Mouse (Mus musculus): Measurements from ENCODE around the gene Hist2h3c2.
"Not testable (repeated sequence)": the region's sequence is repeated elsewhere in the genome, so short reads cannot be mapped to it uniquely, and the experiment has no call there.

The Hist2h3c2 gene

GRCm38 (mm10) chr3:96260220-96260619 lies 21.3 kb upstream of the Hist2h3c2 start:
- no peak for DNase-seq (ENCODE audit: low spot score)

DNA sequence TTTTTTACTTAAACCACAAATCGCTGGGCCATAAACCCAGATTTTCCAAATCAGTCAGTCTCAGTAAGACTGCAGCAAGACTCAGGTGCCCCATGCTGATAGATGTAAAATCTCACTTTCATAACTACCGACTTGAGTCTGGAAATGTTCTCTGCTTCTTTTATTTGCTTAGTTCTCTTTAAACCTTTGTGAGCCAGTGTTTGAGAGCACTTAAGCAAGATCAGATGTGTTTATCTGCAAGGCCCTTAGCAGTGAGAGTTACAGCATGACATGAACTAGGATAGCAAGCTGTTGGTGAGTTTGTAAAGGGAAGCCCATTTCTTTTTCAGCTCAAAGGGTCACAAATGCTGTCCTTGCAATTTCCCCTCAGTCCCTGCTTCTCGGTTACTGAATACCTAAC lies 18.3 kb upstream of the Hist2h3c2 start:
- DNase-seq (ENCODE audit: low spot score), result no peak

DNA sequence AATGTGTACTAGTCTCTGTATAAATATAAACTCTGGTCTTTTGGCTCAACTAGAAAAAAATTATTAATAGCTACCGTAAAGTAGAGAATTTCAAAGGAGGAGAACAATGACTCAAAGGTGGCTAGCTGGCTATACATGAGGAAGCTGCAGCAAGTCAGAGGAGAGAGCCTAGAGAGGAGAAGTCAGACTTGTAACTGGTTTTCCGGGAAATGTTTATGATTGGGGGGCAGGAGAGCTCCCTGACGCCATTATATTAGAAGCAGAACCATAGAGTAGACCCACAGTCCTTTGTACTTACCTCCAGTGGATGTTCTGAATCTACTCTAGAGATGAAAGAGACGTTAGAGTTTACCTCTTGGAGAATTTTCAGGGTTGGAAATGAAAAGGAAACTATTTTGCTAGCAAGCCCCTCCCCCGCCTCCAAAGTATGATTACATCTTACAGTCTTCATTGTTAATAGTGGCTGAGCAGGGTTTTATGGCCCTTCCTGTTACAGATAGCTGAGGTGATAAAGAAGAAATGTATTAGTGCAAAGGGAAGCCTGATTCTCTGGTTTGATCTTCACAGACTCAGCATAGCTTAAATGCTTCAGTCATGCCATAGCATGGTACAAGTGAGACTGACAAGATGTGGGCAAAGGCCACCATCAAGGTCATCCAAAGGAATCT lies 17.1 kb upstream of the Hist2h3c2 start:
- no peak for DNase-seq (ENCODE audit: low spot score)

DNA sequence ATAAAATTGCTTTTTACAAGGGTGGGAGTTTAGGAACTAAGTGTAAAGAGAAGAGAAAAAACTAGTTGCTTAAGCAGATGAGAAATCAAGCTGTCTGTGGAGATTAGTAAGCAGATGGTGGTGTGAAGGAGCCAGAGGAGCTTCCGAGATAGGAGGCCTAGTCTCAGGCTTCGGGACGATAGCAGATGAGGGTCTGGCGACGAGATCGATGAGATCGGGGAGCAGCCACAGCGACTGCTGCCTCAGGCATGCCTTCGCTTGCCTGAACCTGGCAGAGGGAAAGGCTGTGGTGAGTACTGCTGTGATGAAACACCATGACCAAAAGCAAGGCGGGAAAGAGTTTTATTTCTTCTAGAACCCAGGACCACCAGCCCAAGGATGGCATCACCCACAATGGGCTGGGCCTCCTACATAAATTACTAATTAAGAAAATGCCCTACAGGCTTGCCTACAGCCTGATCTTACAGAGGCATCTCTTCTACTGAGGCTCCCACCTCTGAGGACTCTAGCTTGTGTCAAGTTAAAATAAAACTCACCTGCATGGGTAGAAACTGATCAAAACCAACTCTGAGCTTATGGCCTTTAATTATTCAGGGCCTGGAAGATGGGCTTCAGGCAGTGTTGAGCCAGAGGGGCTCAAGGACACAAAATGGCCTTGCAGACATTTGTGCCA lies 15.9 kb upstream of the Hist2h3c2 start:
- no peak for DNase-seq (ENCODE audit: low spot score)

DNA sequence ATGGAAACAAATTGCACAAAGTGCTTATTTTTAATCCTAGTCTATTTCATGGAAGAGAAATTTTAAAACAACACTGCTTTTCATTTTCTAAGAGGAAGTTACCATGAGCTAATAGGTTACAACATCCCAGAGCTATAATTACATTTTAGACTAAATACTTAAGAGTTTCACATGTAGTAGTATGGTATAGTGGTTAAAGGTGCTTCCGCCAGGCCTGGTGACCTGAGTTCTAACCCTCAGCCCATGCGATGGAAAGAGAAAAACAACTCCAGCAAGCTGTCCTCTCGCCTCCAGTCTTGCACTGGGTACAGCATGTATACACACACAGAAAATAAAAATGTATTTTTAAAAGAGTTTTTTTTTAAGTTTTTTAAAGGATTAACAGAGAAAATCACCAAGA lies 12.9 kb upstream of the Hist2h3c2 start:
- no peak for DNase-seq (ENCODE audit: low spot score)

- DNase-seq (ENCODE audit: low spot score), result no peak
These were observed 12.0 kb upstream of the Hist2h3c2 start for GRCm38 (mm10) chr3:96250890-96251289.

GRCm38 (mm10) chr3:96249034-96249345 lies 10.1 kb upstream of the Hist2h3c2 start:
- no peak for DNase-seq (ENCODE audit: low spot score)

- DNase-seq (ENCODE audit: low spot score), result no peak
These were observed 9.5 kb upstream of the Hist2h3c2 start for GRCm38 (mm10) chr3:96248141-96249033.

GRCm38 (mm10) chr3:96247356-96248140 lies 8.6 kb upstream of the Hist2h3c2 start:
- no peak for DNase-seq (ENCODE audit: low spot score)

DNA sequence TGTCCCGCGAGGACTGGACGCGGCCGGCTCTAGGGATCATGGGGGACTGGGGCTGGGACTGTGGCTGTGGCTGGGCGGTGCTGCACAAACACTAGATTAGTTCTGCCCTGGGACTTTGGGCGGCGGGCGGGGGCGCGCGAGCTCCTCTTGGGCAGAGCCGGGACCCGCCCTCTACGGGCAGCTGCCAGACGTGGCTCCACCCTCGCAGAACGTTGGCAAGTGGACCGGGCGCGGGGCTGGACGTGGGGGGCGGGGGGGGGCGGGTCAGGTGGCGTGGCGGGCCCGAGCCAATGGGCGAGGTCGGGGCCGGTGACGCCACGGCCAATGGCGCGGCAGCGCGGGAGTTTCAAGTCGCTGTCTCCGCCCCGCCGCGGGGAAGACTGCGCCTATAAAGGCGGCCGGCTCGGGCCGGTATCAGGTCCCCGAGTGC lies 7.5 kb upstream of the Hist2h3c2 start, which contains the start of gene Hist2h3c1:
Gene Hist2h3c1 (plus strand): TSS at position 259 of the 430 bp plus-strand sequence.
- not testable (repeated sequence) for DNase-seq (ENCODE audit: low spot score)

DNA sequence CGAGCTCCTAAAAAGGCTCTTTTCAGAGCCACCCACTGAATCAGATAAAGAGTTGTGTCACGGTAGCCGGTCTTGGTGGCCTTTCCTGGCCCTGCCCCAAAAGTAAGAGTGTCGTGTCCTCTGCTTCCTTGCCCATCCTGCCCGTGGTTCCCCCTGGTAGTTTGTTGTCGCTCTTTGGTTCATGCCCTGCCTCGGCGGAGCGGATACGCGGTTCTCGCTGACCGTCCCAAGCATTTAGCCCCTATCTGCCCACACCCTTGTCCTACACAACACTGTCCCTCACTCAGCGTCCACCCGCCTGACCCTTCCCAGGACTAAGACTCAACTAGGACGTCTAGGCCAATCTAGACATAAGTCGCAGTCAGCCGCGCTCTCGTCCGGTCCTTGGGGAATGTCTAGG lies 7.1 kb upstream of the Hist2h3c2 start:
- not testable (repeated sequence) for DNase-seq (ENCODE audit: low spot score)

DNA sequence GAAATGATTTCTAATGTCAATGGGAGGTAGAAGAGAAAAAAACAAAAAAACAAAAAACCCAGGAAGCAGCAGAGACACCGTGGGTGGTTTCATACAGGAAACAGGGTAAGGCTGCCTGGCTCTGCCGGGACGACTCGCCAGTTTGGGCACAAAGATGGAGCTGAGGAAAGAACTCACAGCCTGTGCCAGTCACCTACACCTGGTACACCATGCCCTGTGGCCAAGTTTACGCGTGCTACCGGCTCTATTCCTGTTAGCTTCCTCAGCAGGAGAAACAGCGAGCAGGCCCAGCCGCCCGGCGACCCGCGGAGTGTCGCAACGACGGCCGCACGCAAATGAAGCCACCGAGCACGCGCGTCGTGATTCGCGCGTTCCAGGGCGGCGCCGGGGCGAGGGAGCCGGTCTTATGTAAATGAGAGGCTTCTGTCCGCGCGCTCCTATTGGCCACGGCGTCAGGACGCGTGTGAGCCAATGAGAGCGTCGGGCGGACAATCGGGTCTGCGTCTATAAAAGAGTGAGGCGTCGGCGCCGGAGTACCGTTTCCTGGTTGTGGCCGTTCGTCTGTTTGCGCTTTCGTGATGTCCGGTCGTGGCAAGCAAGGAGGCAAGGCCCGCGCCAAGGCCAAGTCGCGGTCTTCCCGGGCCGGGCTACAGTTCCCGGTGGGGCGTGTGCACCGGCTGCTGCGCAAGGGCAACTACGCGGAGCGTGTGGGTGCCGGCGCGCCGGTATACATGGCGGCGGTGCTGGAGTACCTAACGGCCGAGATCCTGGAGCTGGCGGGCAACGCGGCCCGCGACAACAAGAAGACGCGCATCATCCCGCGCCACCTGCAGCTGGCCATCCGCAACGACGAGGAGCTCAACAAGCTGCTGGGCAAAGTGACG lies 6.3 kb upstream of the Hist2h3c2 start, which contains the start of gene Hist2h2aa1:
Gene Hist2h2aa1 (plus strand): TSS at position 495 of the 884 bp plus-strand sequence.
- DNase-seq (ENCODE audit: low spot score), result peak; percentile 88

DNA sequence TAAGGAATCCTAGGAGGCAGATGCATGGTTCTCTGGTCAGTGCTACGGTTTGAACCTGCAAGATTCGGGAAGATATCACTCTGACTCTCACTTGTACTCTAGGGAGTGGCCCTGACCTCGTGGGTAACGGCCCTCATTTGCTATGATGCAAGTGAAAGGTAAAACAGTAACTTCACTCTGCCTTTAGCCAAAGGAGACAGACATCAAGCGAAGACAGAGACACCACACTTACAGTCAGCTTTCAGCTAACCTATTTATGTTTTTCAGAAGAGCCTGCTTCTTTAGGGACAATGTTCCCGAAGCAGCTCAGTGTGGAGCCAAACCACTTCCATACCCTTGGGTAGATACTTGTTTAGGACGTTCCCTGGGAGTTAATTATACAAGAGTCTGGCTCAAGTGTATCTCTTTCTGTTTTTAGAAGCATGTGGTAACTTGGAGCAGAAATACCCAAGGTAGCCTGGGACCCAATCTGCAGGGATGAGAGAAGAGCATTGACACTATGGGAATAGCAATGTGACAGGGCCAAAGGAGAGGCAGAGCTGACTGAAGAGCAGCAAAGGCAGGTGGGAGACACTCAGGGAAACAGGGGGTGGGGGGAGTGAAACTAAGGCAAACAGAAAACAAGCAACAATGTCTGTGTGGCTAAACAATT lies 5.1 kb upstream of the Hist2h3c2 start:
- DNase-seq (ENCODE audit: low spot score), result no peak

DNA sequence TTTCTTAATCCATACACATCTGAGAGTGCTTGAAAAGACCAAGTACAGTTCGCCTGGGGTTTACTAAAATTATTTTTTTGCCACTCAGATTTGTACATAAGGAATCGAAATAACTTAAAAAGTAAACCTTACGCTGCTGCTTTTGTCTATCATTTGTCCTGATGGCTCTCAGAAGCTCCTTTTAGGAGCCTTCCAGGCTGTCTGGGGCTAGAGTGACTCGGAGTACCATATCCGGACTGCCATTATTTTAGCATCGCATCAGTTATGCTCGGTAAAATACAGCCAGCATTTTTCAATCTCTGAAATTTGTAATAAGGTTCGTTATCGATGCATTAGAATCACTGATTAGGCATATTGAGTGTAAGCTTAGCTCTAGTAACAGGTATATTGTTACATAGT lies 1.9 kb upstream of the Hist2h3c2 start:
- no peak for DNase-seq (ENCODE audit: low spot score)

GRCm38 (mm10) chr3:96239949-96240798 lies 1.2 kb upstream of the Hist2h3c2 start, which contains the start of gene Hist2h2aa2:
Gene Hist2h2aa2, minus strand, starts transcription at chr3:96240276.
- DNase-seq (ENCODE audit: low spot score), result peak; percentile 97

DNA sequence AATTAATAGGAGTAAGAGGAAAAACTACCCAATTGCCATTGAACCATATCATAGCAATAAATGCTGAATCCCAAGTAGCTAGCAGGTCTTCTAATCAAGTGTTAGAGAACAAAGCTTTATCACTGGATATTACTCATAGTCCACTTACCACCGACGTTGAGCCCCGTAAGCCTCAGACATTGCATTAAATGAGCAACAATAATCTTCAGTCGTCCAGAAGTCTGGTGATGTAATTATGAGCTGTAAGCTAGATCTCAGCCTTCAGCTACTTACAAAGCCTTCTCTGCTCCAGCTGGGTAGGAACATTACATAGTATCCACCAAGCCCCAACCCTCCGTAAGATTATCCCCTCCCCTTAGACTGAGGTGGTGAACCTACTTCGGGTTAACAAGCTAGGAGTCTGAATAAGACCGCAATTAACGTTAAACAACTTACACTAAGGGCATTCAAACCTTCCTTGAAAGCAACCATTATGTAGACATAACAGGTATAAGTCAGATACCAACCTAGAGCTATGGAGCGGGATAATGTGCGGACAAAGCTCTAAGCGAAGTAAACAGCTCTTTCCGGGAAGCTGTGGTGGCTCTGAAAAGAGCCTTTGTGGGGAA lies 919 bp downstream of the Hist2h3c2 start:
- no peak for DNase-seq (ENCODE audit: low spot score)

- DNase-seq (ENCODE audit: low spot score), result no peak
These were observed 1.5 kb downstream of the Hist2h3c2 start for GRCm38 (mm10) chr3:96237335-96237903.

DNA sequence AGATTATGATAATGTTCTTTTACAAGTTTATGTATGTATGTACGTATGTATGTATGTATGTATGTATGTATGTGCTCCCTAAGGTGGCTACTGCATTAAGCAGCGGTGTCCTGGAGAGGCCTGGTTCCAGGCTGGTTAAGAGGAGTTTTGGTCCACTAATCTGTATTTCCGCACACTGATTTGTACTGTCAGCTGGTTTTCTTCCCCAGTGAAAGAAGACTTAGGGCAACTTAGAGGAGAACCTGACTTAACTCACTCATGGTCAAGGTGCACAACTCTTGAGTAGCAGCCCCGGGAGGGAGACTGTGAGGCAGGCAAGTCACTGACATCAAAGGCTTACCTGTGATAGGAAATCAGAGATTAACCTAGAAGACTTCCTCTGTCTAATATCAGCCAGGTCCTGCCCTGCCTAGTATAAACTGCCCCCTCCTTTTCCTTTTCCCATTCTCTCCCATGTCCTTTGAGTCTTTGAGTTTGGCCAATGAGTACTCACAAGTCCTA lies 2.0 kb downstream of the Hist2h3c2 start:
- no peak for DNase-seq (ENCODE audit: low spot score)
